Mouse (Mus musculus): ENCODE measurements around the gene Krt80. TPM values are rescaled to one million over a fixed set of nuclear protein-coding genes. Genes with fewer than 3 reads are reported as not detected.

The Krt80 gene
- polyA plus RNA-seq, 1 experiment = 1.1 TPM

DNA sequence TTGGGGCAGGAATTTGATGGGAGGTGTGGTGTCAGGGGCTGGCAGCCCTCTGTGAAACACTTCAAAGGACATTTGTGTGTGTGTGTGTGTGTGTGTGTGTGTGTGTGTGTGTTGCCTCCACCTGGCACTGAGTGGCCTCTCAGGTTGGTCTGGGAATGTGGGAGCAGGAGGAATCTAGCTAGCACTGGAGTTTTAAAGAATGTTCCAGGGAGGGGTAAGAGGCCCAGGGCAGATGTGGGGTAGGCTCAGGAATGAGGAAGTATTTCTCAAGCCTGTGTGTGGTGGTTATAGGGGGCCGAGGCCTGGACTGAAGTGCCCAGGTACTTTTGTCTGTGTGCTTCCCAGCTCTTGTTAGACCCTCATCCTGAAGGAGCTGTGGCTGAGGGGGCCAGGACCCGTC lies 40.8 kb upstream of the Krt80 start, which contains the start of gene Krt7:
Gene Krt7 (plus strand): TSS at position 269 of the 400 bp plus-strand sequence.
- Histone ChIP-seq H3K4me1 (ENCODE audit: control insufficient read depth, insufficient read depth, low read length) (peaks cover 5% of the 10 kb centered on the region), H3K36me3 (ENCODE audit: control insufficient read depth, insufficient read depth, low read length, poor library complexity, severe bottlenecking) (no peaks in the 10 kb centered on the region), H3K4me3 (ENCODE audit: low read depth, low read length) (no peak within 1 kb of the TSS; the same call in 1 of the 2 replicates), H3K27ac (ENCODE audit: insufficient read depth, low read length) (no peak within 1 kb of the TSS), H3K9me3 (replicated peaks; ENCODE audit: control insufficient read depth, insufficient read depth, low read length, poor library complexity, severe bottlenecking) (no peaks in the 10 kb centered on the region), H3K9ac (ENCODE audit: low read depth, poor library complexity, severe bottlenecking) (no peak within 1 kb of the TSS), H3K27me3 (ENCODE audit: control insufficient read depth, insufficient read depth, low read length, poor library complexity, severe bottlenecking) (no peaks in the 10 kb centered on the region; the same call in 1 of the 2 replicates)
- TF ChIP-seq CTCF (IDR thresholded peaks at IDR 0.05; ENCODE audit: low read depth, low read length) (no peak), POLR2A (IDR thresholded peaks at IDR 0.05; ENCODE audit: insufficient read depth, low read length) (no peak), EP300 (IDR thresholded peaks at IDR 0.05; ENCODE audit: insufficient read depth, low read depth, low read length) (no peak)

DNA sequence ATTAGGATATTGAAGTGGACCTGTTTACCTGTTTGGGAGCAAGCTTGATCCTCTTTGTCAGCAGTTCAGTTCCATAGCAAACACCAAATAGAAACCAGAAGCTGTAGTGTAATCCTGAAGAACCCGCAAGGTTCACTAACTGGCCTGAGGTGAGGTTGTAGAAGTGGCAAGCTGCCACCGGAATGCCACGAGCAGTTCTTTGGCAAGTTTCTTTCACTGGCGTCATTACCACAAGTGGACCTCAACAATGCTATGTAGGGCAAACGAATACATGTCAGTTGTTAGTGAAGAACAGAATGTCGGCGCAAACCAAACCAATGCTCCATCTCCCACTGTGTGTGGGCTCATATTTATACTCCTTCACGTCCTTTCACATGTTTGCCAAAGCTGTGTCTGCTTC lies 28.3 kb upstream of the Krt80 start:
- Histone ChIP-seq H3K4me1 (ENCODE audit: control insufficient read depth, insufficient read depth, low read length) (no peaks in the 10 kb centered on the region), H3K36me3 (ENCODE audit: control insufficient read depth, insufficient read depth, low read length, poor library complexity, severe bottlenecking) (no peaks in the 10 kb centered on the region)

DNA sequence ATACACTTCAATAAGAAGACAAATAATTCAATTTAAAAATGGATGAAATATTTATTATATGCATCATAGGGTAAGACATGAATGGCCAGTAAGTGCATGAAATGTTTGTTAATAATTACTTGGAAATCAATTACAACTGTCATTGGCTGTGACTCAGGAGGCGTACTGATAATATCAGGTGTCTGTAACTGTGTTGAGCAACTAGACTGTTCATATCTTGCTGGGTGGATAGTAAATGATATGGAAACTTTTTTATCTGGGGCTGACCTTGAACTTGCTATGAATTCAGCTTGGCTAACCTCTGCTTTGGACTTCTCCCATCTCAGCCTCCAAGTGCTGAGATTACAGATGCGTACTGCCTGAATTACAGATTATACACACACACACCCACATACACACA lies 27.7 kb upstream of the Krt80 start:
- TF ChIP-seq CTCF (IDR thresholded peaks at IDR 0.05; ENCODE audit: low read depth, low read length) = no peak
- TF ChIP-seq POLR2A (IDR thresholded peaks at IDR 0.05; ENCODE audit: insufficient read depth, low read length) = no peak
- TF ChIP-seq EP300 (IDR thresholded peaks at IDR 0.05; ENCODE audit: insufficient read depth, low read depth, low read length) = no peak
- Histone ChIP-seq H3K4me3 (ENCODE audit: low read depth, low read length) (no peak overlapping the region), H3K9me3 (replicated peaks; ENCODE audit: control insufficient read depth, insufficient read depth, low read length, poor library complexity, severe bottlenecking) (no peaks in the 10 kb centered on the region), H3K27me3 (ENCODE audit: control insufficient read depth, insufficient read depth, low read length, poor library complexity, severe bottlenecking) (no peaks in the 10 kb centered on the region; the same call in 1 of the 2 replicates), H3K9ac (ENCODE audit: low read depth, poor library complexity, severe bottlenecking) (no peak overlapping the region), H3K4me1 (ENCODE audit: control insufficient read depth, insufficient read depth, low read length) (no peaks in the 10 kb centered on the region), H3K27ac (ENCODE audit: insufficient read depth, low read length) (no peak overlapping the region), H3K36me3 (ENCODE audit: control insufficient read depth, insufficient read depth, low read length, poor library complexity, severe bottlenecking) (no peaks in the 10 kb centered on the region)

More for the DNA sequence above, 28.3 kb upstream of the Krt80 start:
- H3K9me3 ChIP-seq (replicated peaks; ENCODE audit: control insufficient read depth, insufficient read depth, low read length, poor library complexity, severe bottlenecking) = no peaks in the 10 kb centered on the region
- H3K27ac ChIP-seq (ENCODE audit: insufficient read depth, low read length) = no peak overlapping the region
- H3K27me3 ChIP-seq (ENCODE audit: control insufficient read depth, insufficient read depth, low read length, poor library complexity, severe bottlenecking) = no peaks in the 10 kb centered on the region; the same call in 1 of the 2 replicates
- H3K9ac ChIP-seq (ENCODE audit: low read depth, poor library complexity, severe bottlenecking) = no peak overlapping the region
- TF ChIP-seq CTCF (IDR thresholded peaks at IDR 0.05; ENCODE audit: low read depth, low read length) = no peak
- TF ChIP-seq EP300 (IDR thresholded peaks at IDR 0.05; ENCODE audit: insufficient read depth, low read depth, low read length) = no peak
- no peak for TF ChIP-seq POLR2A (IDR thresholded peaks at IDR 0.05; ENCODE audit: insufficient read depth, low read length)
- H3K4me3 ChIP-seq (ENCODE audit: low read depth, low read length) = no peak overlapping the region

DNA sequence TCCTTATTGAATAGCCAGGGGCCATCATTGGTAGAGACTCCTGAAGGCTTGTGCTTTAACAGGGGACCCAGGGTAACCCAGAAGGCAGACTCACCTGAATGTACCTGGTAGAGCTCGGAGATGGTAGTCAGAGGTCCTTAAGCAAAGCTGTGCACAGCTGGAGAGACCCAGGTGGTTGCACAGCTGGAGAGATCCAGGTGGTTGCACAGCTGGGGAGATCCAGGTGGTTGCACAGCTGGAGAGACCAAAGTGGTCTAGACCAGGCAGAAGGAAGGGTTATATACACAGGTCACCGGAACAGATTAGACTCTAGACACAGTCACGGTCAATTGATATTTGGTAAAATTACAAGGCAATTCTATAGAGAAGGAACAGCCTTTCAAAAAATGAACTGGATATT lies 27.0 kb upstream of the Krt80 start:
- TF ChIP-seq CTCF (IDR thresholded peaks at IDR 0.05; ENCODE audit: low read depth, low read length) = no peak
- TF ChIP-seq EP300 (IDR thresholded peaks at IDR 0.05; ENCODE audit: insufficient read depth, low read depth, low read length) = no peak
- no peak for TF ChIP-seq POLR2A (IDR thresholded peaks at IDR 0.05; ENCODE audit: insufficient read depth, low read length)
- H3K27ac ChIP-seq (ENCODE audit: insufficient read depth, low read length) = no peak overlapping the region

DNA sequence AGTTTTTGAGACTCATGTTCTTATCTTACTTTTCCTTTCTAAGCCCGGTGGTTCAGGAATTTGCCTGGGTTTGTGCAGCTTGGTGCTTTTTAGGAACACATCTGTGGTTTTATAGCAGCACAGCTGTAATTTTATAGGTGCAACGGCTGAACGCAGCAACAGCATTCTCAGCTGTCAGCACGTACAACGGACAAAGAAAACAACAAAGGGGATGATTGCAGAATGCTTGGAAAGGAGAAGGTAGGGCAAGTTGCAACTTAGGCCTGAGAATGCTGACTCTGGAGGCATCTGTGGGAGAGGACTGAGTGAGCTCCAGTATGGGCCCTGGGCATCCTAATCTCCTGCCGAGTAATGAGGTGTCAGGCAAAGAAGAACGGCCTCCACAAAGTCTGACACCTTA lies 26.5 kb upstream of the Krt80 start:
- no peaks in the 10 kb centered on the region for H3K27me3 ChIP-seq (ENCODE audit: control insufficient read depth, insufficient read depth, low read length, poor library complexity, severe bottlenecking)
- no peaks in the 10 kb centered on the region for H3K9me3 ChIP-seq (replicated peaks; ENCODE audit: control insufficient read depth, insufficient read depth, low read length, poor library complexity, severe bottlenecking)
- no peak for TF ChIP-seq POLR2A (IDR thresholded peaks at IDR 0.05; ENCODE audit: insufficient read depth, low read length)
- no peak for TF ChIP-seq CTCF (IDR thresholded peaks at IDR 0.05; ENCODE audit: low read depth, low read length)
- TF ChIP-seq EP300 (IDR thresholded peaks at IDR 0.05; ENCODE audit: insufficient read depth, low read depth, low read length) = no peak
- no peaks in the 10 kb centered on the region for H3K36me3 ChIP-seq (ENCODE audit: control insufficient read depth, insufficient read depth, low read length, poor library complexity, severe bottlenecking)
- no peak overlapping the region for H3K4me3 ChIP-seq (ENCODE audit: low read depth, low read length)
- no peak overlapping the region for H3K27ac ChIP-seq (ENCODE audit: insufficient read depth, low read length)
- H3K9ac ChIP-seq (ENCODE audit: low read depth, poor library complexity, severe bottlenecking) = no peak overlapping the region
- H3K4me1 ChIP-seq (ENCODE audit: control insufficient read depth, insufficient read depth, low read length) = no peaks in the 10 kb centered on the region

More for the DNA sequence above, 27.0 kb upstream of the Krt80 start:
- Histone ChIP-seq H3K9ac (ENCODE audit: low read depth, poor library complexity, severe bottlenecking) (no peak overlapping the region), H3K9me3 (replicated peaks; ENCODE audit: control insufficient read depth, insufficient read depth, low read length, poor library complexity, severe bottlenecking) (no peaks in the 10 kb centered on the region), H3K4me1 (ENCODE audit: control insufficient read depth, insufficient read depth, low read length) (no peaks in the 10 kb centered on the region), H3K36me3 (ENCODE audit: control insufficient read depth, insufficient read depth, low read length, poor library complexity, severe bottlenecking) (no peaks in the 10 kb centered on the region), H3K27me3 (ENCODE audit: control insufficient read depth, insufficient read depth, low read length, poor library complexity, severe bottlenecking) (no peaks in the 10 kb centered on the region), H3K4me3 (ENCODE audit: low read depth, low read length) (no peak overlapping the region)

DNA sequence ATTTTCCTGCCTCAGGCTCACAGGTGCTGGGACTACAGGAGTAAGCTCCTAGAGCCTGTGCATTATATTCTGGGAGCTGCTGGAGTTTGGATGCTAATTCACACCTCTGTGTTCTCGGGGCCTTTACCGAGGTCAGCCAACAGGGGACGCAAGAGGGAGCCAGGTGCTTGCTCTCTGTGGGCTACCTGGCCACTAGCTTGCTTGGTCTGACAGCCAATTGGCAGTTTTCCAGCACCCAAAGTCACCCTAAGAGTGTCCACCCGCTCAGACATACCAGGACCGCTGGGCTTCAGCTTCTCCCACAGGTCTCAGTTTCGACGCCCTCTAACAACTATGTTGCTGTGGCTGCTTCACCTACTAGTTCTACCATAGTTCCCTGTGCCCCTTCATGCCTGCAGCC lies 24.9 kb upstream of the Krt80 start:
- no peak overlapping the region for H3K27ac ChIP-seq (ENCODE audit: insufficient read depth, low read length)
- TF ChIP-seq POLR2A (IDR thresholded peaks at IDR 0.05; ENCODE audit: insufficient read depth, low read length) = no peak
- TF ChIP-seq CTCF (IDR thresholded peaks at IDR 0.05; ENCODE audit: low read depth, low read length) = peak; percentile 35
- H3K36me3 ChIP-seq (ENCODE audit: control insufficient read depth, insufficient read depth, low read length, poor library complexity, severe bottlenecking) = no peaks in the 10 kb centered on the region
- no peak overlapping the region for H3K9ac ChIP-seq (ENCODE audit: low read depth, poor library complexity, severe bottlenecking)
- H3K4me1 ChIP-seq (ENCODE audit: control insufficient read depth, insufficient read depth, low read length) = no peaks in the 10 kb centered on the region
- H3K9me3 ChIP-seq (replicated peaks; ENCODE audit: control insufficient read depth, insufficient read depth, low read length, poor library complexity, severe bottlenecking) = no peaks in the 10 kb centered on the region
- no peaks in the 10 kb centered on the region for H3K27me3 ChIP-seq (ENCODE audit: control insufficient read depth, insufficient read depth, low read length, poor library complexity, severe bottlenecking)
- no peak overlapping the region for H3K4me3 ChIP-seq (ENCODE audit: low read depth, low read length)
